Mouse (Mus musculus) embryonic facial prominence, embryonic 14.5 days (tissue): Measurements from ENCODE around the gene Sec23ip. TPM values are rescaled to one million over a fixed set of nuclear protein-coding genes. Genes with fewer than 3 reads are reported as not detected.
"Not testable (repeated sequence)": the region's sequence is repeated elsewhere in the genome, so short reads cannot be mapped to it uniquely, and the experiment has no call there.

Experiments
- ATAC-seq: fragments of 200-750 bp; cut with Nextera tagmentation; 2 replicates; pipeline ENCODE4 v1.8.0; 2017; ENCODE audit warnings: low read depth, moderate number of reproducible peaks, moderate TSS enrichment
- DNase-seq: peaks from one replicate; pipeline ENCODE4 v3.0.0-alpha.2; 2015; ENCODE audit warnings: low spot score
- H3K27ac ChIP-seq: fragments of 300-500 bp; sonication (generic); replicated peaks from 2 replicates; pipeline ENCODE4 v1.5.1; 2014; ENCODE audit warnings: low read depth, mild to moderate bottlenecking, low read length, moderate library complexity
- H3K27me3 ChIP-seq: fragments of 300-500 bp; sonication (generic); replicated peaks from 2 replicates; pipeline ENCODE4 v1.6.1; 2014; ENCODE audit warnings: low read length; ENCODE audit not compliant: control insufficient read depth, insufficient read depth
- H3K36me3 ChIP-seq: fragments of 300-500 bp; sonication (generic); 2 replicates; pipeline ENCODE4 v1.6.1; 2014; ENCODE audit warnings: low read length, mixed read lengths; ENCODE audit not compliant: control insufficient read depth, insufficient read depth
- H3K4me1 ChIP-seq: fragments of 300-500 bp; sonication (generic); 2 replicates; pipeline ENCODE4 v1.6.1; 2014; ENCODE audit warnings: antibody characterized with exemption, low read length; ENCODE audit not compliant: control insufficient read depth, insufficient read depth
- H3K4me2 ChIP-seq: fragments of 300-500 bp; sonication (generic); 2 replicates; pipeline ENCODE4 v1.6.1; 2014; ENCODE audit warnings: low read depth, mild to moderate bottlenecking, low read length, moderate library complexity, mixed read lengths
- H3K4me3 ChIP-seq: fragments of 300-500 bp; sonication (generic); 2 replicates; pipeline ENCODE4 v1.5.1; 2014; ENCODE audit warnings: low read depth, mild to moderate bottlenecking, low read length
- H3K9ac ChIP-seq: fragments of 300-500 bp; sonication (generic); 2 replicates; pipeline ENCODE4 v1.6.1; 2014; ENCODE audit warnings: low read depth, mild to moderate bottlenecking, low read length, moderate library complexity, mixed read lengths
- H3K9me3 ChIP-seq: fragments of 300-500 bp; sonication (generic); 2 replicates; pipeline ENCODE4 v1.6.1; 2016; ENCODE audit warnings: low read length; ENCODE audit not compliant: control insufficient read depth
- WGBS: fragments of 180-500 bp; shearing (Covaris S2); extraction: QIAGEN DNeasy Blood & Tissue Kit; methylation state at CpG from one replicate; pipeline ENCODE4 v1.1.7; 2014; 5-methylcytosine and 5-hydroxymethylcytosine counted together
- polyA plus RNA-seq: library from polyadenylated mRNA; unstranded; fragments of >200 nt; fragmentation: Nextera tagmentation; extraction: Ambion mirVana; gene quantifications from 2 replicates; pipeline ENCODE4 v1.2.1, GENCODE M21; 2014

Gene Sec23ip
- polyA plus RNA-seq, result 37.5 and 37.7 TPM in 2 replicates

GRCm38 (mm10) chr7:128744684-128745485 lies at the start of gene Sec23ip:
Gene Sec23ip, plus strand, starts transcription at chr7:128744943.
- H3K27me3 ChIP-seq, result no peaks in the 10 kb centered on the region
- peak within 1 kb of the TSS; percentile 86 for H3K4me2 ChIP-seq
- peak; percentile 100 for DNase-seq
- H3K9me3 ChIP-seq, result no peaks in the 10 kb centered on the region
- H3K4me3 ChIP-seq, result peak within 1 kb of the TSS; percentile 82
- peaks cover 2% of the 10 kb centered on the region; the same call in 1 of the 2 replicates for H3K36me3 ChIP-seq
- peak within 1 kb of the TSS; percentile 70 for H3K27ac ChIP-seq
- WGBS, result under 1% methylated on average over 51 of the region's 55 CpGs
- peak within 1 kb of the TSS; percentile 96 for H3K9ac ChIP-seq
- peak; percentile 92 for ATAC-seq
- H3K4me1 ChIP-seq, result peaks cover 10% of the 10 kb centered on the region

- peaks cover 94% of the 10 kb centered on the region for H3K36me3 ChIP-seq
- H3K27me3 ChIP-seq, H3K4me1 ChIP-seq, H3K9me3 ChIP-seq, H3K4me3 ChIP-seq, H3K9ac ChIP-seq, ATAC-seq, H3K4me2 ChIP-seq, H3K27ac ChIP-seq, DNase-seq: not testable (repeated sequence)
- WGBS, result 88% methylated on average over 6 of the region's 6 CpGs
Observed at GRCm38 (mm10) chr7:128699959-128700358, 44.8 kb upstream of the Sec23ip start.

GRCm38 (mm10) chr7:128705735-128706134 lies 39.0 kb upstream of the Sec23ip start:
- Histone ChIP-seq H3K27me3 (no peaks in the 10 kb centered on the region), H3K4me1 (no peaks in the 10 kb centered on the region), H3K9me3 (no peaks in the 10 kb centered on the region), H3K9ac (no peak overlapping the region), H3K4me2 (no peak overlapping the region), H3K4me3 (no peak overlapping the region), H3K36me3 (peaks cover 95% of the 10 kb centered on the region), H3K27ac (no peak overlapping the region)
- WGBS, result 21% methylated on average over 4 of the region's 4 CpGs
- DNase-seq (peak; percentile 61), ATAC-seq (peak; percentile 85)

- ATAC-seq (no peak), DNase-seq (no peak)
- Histone ChIP-seq H3K9ac (no peak overlapping the region), H3K36me3 (peaks cover 88% of the 10 kb centered on the region), H3K9me3 (no peaks in the 10 kb centered on the region), H3K4me3 (no peak overlapping the region), H3K4me2 (no peak overlapping the region), H3K27ac (no peak overlapping the region), H3K27me3 (no peaks in the 10 kb centered on the region), H3K4me1 (no peaks in the 10 kb centered on the region)
- 67% methylated on average over 4 of the region's 4 CpGs for WGBS
Observed at GRCm38 (mm10) chr7:128717991-128718390, 26.8 kb upstream of the Sec23ip start.

GRCm38 (mm10) chr7:128724761-128725160 lies 20.0 kb upstream of the Sec23ip start:
- no peaks in the 10 kb centered on the region for H3K27me3 ChIP-seq

GRCm38 (mm10) chr7:128725189-128725588 lies 19.6 kb upstream of the Sec23ip start:
- Histone ChIP-seq H3K9me3 (no peaks in the 10 kb centered on the region), H3K9ac (no peak overlapping the region), H3K4me1 (no peaks in the 10 kb centered on the region), H3K27me3 (no peaks in the 10 kb centered on the region), H3K27ac (no peak overlapping the region), H3K4me3 (no peak overlapping the region), H3K36me3 (peaks cover 27% of the 10 kb centered on the region), H3K4me2 (no peak overlapping the region)
- peak; percentile 32; the same call in 1 of the 2 replicates for ATAC-seq
- DNase-seq, result no peak
- 75% methylated on average over 9 of the region's 9 CpGs for WGBS

More at GRCm38 (mm10) chr7:128724761-128725160, 20.0 kb upstream of the Sec23ip start:
- peak; percentile 95 for ATAC-seq
- Histone ChIP-seq H3K9ac (no peak overlapping the region), H3K36me3 (peaks cover 30% of the 10 kb centered on the region), H3K27ac (no peak overlapping the region), H3K4me3 (no peak overlapping the region), H3K9me3 (no peaks in the 10 kb centered on the region), H3K4me1 (no peaks in the 10 kb centered on the region), H3K4me2 (no peak overlapping the region)
- 32% methylated on average over 4 of the region's 4 CpGs for WGBS
- peak; percentile 93 for DNase-seq

- no peaks in the 10 kb centered on the region for H3K4me1 ChIP-seq
- 70% methylated on average over 10 of the region's 10 CpGs for WGBS
- H3K9ac ChIP-seq, result no peak overlapping the region
- no peaks in the 10 kb centered on the region for H3K27me3 ChIP-seq
- no peak overlapping the region for H3K4me2 ChIP-seq
- no peak for DNase-seq
- peaks cover 17% of the 10 kb centered on the region for H3K36me3 ChIP-seq
- no peaks in the 10 kb centered on the region for H3K9me3 ChIP-seq
- no peak for ATAC-seq
- no peak overlapping the region for H3K27ac ChIP-seq
- no peak overlapping the region for H3K4me3 ChIP-seq
Observed at GRCm38 (mm10) chr7:128726999-128727398, 17.7 kb upstream of the Sec23ip start.

GRCm38 (mm10) chr7:128727701-128728100 lies 17.0 kb upstream of the Sec23ip start:
- Histone ChIP-seq H3K36me3 (0 out of 2 replicates have a peak, but pooled peaks cover 11% of the 10 kb centered on the region), H3K27me3 (no peaks in the 10 kb centered on the region), H3K27ac (no peak overlapping the region), H3K9ac (no peak overlapping the region), H3K4me1 (no peaks in the 10 kb centered on the region), H3K4me2 (no peak overlapping the region), H3K9me3 (no peaks in the 10 kb centered on the region), H3K4me3 (no peak overlapping the region)
- DNase-seq, result no peak
- WGBS, result 54% methylated on average over 5 of the region's 5 CpGs
- no peak for ATAC-seq
